Mouse (Mus musculus): ENCODE results near the gene Pcnx2. TPM values are rescaled to one million over a fixed set of nuclear protein-coding genes. Genes with fewer than 3 reads are reported as not detected.

Pcnx2 gene
- total RNA-seq, 2 experiments from 2014 or later: 81.8 to 86.2 TPM

GRCm38 (mm10) chr8:125902521-125902920, 4.4 kb upstream of the Pcnx2 start:
- intact Hi-C loops (cut with DNase I): no loop called here
- DNase-seq (ENCODE audit: low spot score in 2 of 2): no peak

- no peak for DNase-seq (ENCODE audit: low spot score in 2 of 2)
- intact Hi-C loops (cut with DNase I): no loop called here
Observed at GRCm38 (mm10) chr8:125901167-125901566, 3.0 kb upstream of the Pcnx2 start.

- intact Hi-C loops (cut with DNase I): no loop called here
- DNase-seq (ENCODE audit: low spot score in 2 of 2): peak; percentile 54 to 77
Observed at GRCm38 (mm10) chr8:125898899-125899298, 782 bp upstream of the Pcnx2 start.

GRCm38 (mm10) chr8:125897388-125897787, 729 bp downstream of the Pcnx2 start:
- intact Hi-C loops (cut with DNase I): no loop called here
- DNase-seq (ENCODE audit: low spot score in 2 of 2): peak in 1 of 2 experiments; percentile 59

- intact Hi-C loops (cut with DNase I): no loop called here
- peak in 1 of 2 experiments; percentile 86 for DNase-seq (ENCODE audit: low spot score in 2 of 2)
Observed at GRCm38 (mm10) chr8:125889920-125890319, 8.2 kb downstream of the Pcnx2 start.

GRCm38 (mm10) chr8:125887549-125887948, 10.6 kb downstream of the Pcnx2 start:
- DNase-seq (ENCODE audit: low spot score in 2 of 2): no peak
- intact Hi-C loops (cut with DNase I): no loop called here

GRCm38 (mm10) chr8:125880447-125880846, 17.7 kb downstream of the Pcnx2 start:
- intact Hi-C loops (cut with DNase I): no loop called here

GRCm38 (mm10) chr8:125873250-125873534, 24.9 kb downstream of the Pcnx2 start:
- DNase-seq (ENCODE audit: low spot score in 2 of 2): no peak
- intact Hi-C loops (cut with DNase I): no loop called here

More at GRCm38 (mm10) chr8:125880447-125880846, 17.7 kb downstream of the Pcnx2 start:
- no peak for DNase-seq (ENCODE audit: low spot score in 2 of 2)

- intact Hi-C loops (cut with DNase I): no loop called here
- peak in 1 of 2 experiments; percentile 38 for DNase-seq (ENCODE audit: low spot score in 2 of 2)
Observed at GRCm38 (mm10) chr8:125872501-125873249, 25.4 kb downstream of the Pcnx2 start.

GRCm38 (mm10) chr8:125870821-125871321, 27.2 kb downstream of the Pcnx2 start:
- intact Hi-C loops (cut with DNase I): no loop called here

GRCm38 (mm10) chr8:125870179-125870702, 27.9 kb downstream of the Pcnx2 start:
- DNase-seq (ENCODE audit: low spot score in 2 of 2): no peak
- intact Hi-C loops (cut with DNase I): no loop called here

More at GRCm38 (mm10) chr8:125870821-125871321, 27.2 kb downstream of the Pcnx2 start:
- peak; percentile 68 to 69 for DNase-seq (ENCODE audit: low spot score in 2 of 2)

GRCm38 (mm10) chr8:125869739-125870138, 28.4 kb downstream of the Pcnx2 start:
- intact Hi-C loops (cut with DNase I): loop anchor here (5.0 to 10.0 kb wide), 2 partner anchors 742 to 805 kb away; no protein-coding TSS in a partner anchor
- DNase-seq (ENCODE audit: low spot score in 2 of 2): no peak

- no peak for DNase-seq (ENCODE audit: low spot score in 2 of 2)
- intact Hi-C loops (cut with DNase I): loop anchor here (5.0 to 10.0 kb wide), 2 partner anchors 741 to 804 kb away; no protein-coding TSS in a partner anchor
Observed at GRCm38 (mm10) chr8:125868552-125868951, 29.6 kb downstream of the Pcnx2 start.

- no peak for DNase-seq (ENCODE audit: low spot score in 2 of 2)
Observed at GRCm38 (mm10) chr8:125866125-125866524, 32.0 kb downstream of the Pcnx2 start.

GRCm38 (mm10) chr8:125857251-125857650, 40.9 kb downstream of the Pcnx2 start:
- intact Hi-C loops (cut with DNase I): loop anchor here (5.0 to 10.0 kb wide), 2 partner anchors 285 to 692 kb away; no protein-coding TSS in a partner anchor
- DNase-seq (ENCODE audit: low spot score in 2 of 2): no peak

More at GRCm38 (mm10) chr8:125866125-125866524, 32.0 kb downstream of the Pcnx2 start:
- intact Hi-C loops (cut with DNase I): loop anchor here (5.0 to 10.0 kb wide), 2 partner anchors 739 to 801 kb away; no protein-coding TSS in a partner anchor

- intact Hi-C loops (cut with DNase I): loop anchor here (5.0 to 10.0 kb wide), 2 partner anchors 284 to 691 kb away; no protein-coding TSS in a partner anchor
- DNase-seq (ENCODE audit: low spot score in 2 of 2): no peak
Observed at GRCm38 (mm10) chr8:125856160-125856559, 42.0 kb downstream of the Pcnx2 start.

- intact Hi-C loops (cut with DNase I): loop anchor here (10.0 kb wide), 1 partner anchor 690 kb away; no protein-coding TSS in a partner anchor
- DNase-seq (ENCODE audit: low spot score in 2 of 2): no peak
Observed at GRCm38 (mm10) chr8:125854379-125854778, 43.7 kb downstream of the Pcnx2 start.

- intact Hi-C loops (cut with DNase I): loop anchor here (10.0 kb wide), 1 partner anchor 688 kb away; no protein-coding TSS in a partner anchor
Observed at GRCm38 (mm10) chr8:125853300-125853699, 44.8 kb downstream of the Pcnx2 start.

GRCm38 (mm10) chr8:125849181-125849580, 48.9 kb downstream of the Pcnx2 start:
- peak in 1 of 2 experiments; percentile 80 for DNase-seq (ENCODE audit: low spot score in 2 of 2)
- intact Hi-C loops (cut with DNase I): loop anchor here (10.0 kb wide), 1 partner anchor 794 kb away; the partner anchor contains the start of gene Disc1

More at GRCm38 (mm10) chr8:125853300-125853699, 44.8 kb downstream of the Pcnx2 start:
- no peak for DNase-seq (ENCODE audit: low spot score in 2 of 2)

GRCm38 (mm10) chr8:125847842-125848241, 50.3 kb downstream of the Pcnx2 start:
- no peak for DNase-seq (ENCODE audit: low spot score in 2 of 2)
- intact Hi-C loops (cut with DNase I): loop anchor here (10.0 kb wide), 1 partner anchor 793 kb away; the partner anchor contains the start of gene Disc1
